Comparison of ENCODE assay signal across 8 mouse cellular contexts in genomic region chr2:26389154-26389690, GRCm38 (mm10). TPM values are rescaled to one million over a fixed set of nuclear protein-coding genes. Genes with fewer than 3 reads are reported as not detected.
DNase-seq lines count a peak whose midpoint lies in the region; ATAC-seq and TF ChIP-seq lines count a peak whose summit lies in the region.

TSS of gene Entr1 (minus strand) at chr2:26389316.
TSS of gene Pmpca (plus strand) at chr2:26389339.

- peak; percentile 68 for DNase-seq in 3T3-L1 (ENCODE audit: low read depth, low spot score)
- peak; percentile 88 for DNase-seq in adrenal gland, postnatal 25 days
- peak; percentile 91 for DNase-seq in embryonic facial prominence, embryonic 11.5 days (ENCODE audit: low spot score)
- DNase-seq in heart, adult 11 months: peak; percentile 99
- DNase-seq in kidney, adult 18-20 months: peak; percentile 85
- DNase-seq in spleen, adult 2 months (ENCODE audit: low read depth in 1 of 2, low spot score in 2 of 2): peak; percentile 56 to 78

- no peaks in the 10 kb centered on the region for H3K9me3 ChIP-seq in embryonic facial prominence, embryonic 11.5 days (replicated peaks; ENCODE audit: control insufficient read depth, low read length)
- no peaks in the 10 kb centered on the region for H3K9me3 ChIP-seq in limb, embryonic 13.5 days
- H3K9me3 ChIP-seq in midbrain, embryonic 15.5 days: no peaks in the 10 kb centered on the region

- H3K27me3 ChIP-seq in embryonic facial prominence, embryonic 11.5 days (ENCODE audit: control insufficient read depth, insufficient read depth, low read length): no peaks in the 10 kb centered on the region
- H3K27me3 ChIP-seq in limb, embryonic 13.5 days: no peaks in the 10 kb centered on the region
- no peaks in the 10 kb centered on the region for H3K27me3 ChIP-seq in midbrain, embryonic 15.5 days (replicated peaks)
- H3K27me3 ChIP-seq in spleen, adult 2 months (ENCODE audit: control insufficient read depth, insufficient read depth, low read length): no peaks in the 10 kb centered on the region

- 0% methylated on average over 53 of the region's 60 CpGs for WGBS in embryonic facial prominence, embryonic 11.5 days
- WGBS in limb, embryonic 13.5 days: 1% methylated on average over 50 of the region's 60 CpGs
- under 1% methylated on average over 60 of the region's 60 CpGs for WGBS in midbrain, embryonic 15.5 days
- WGBS in spleen, adult 2 months: 2% methylated on average over 60 of the region's 60 CpGs

- peak within 1 kb of the TSS; percentile 78 for H3K4me2 ChIP-seq in embryonic facial prominence, embryonic 11.5 days (ENCODE audit: low read depth, low read length)
- peak within 1 kb of the TSS; percentile 90 for H3K4me2 ChIP-seq in limb, embryonic 13.5 days (replicated peaks)
- H3K4me2 ChIP-seq in midbrain, embryonic 15.5 days: peak within 1 kb of the TSS; percentile 96

- peaks cover 9% of the 10 kb centered on the region for H3K36me3 ChIP-seq in embryonic facial prominence, embryonic 11.5 days (replicated peaks; ENCODE audit: control insufficient read depth, insufficient read depth, low read depth, low read length)
- peaks cover 76% of the 10 kb centered on the region for H3K36me3 ChIP-seq in limb, embryonic 13.5 days
- H3K36me3 ChIP-seq in midbrain, embryonic 15.5 days (replicated peaks): peaks cover 60% of the 10 kb centered on the region
- peaks cover 47% of the 10 kb centered on the region for H3K36me3 ChIP-seq in spleen, adult 2 months (ENCODE audit: control insufficient read depth, insufficient read depth, low read length)

- TF ChIP-seq POLR2A in spleen, adult 2 months (IDR thresholded peaks at IDR 0.05; ENCODE audit: low read depth, low read length): peak; percentile 77

- H3K4me3 ChIP-seq in embryonic facial prominence, embryonic 11.5 days (ENCODE audit: low read depth, low read length): peak within 1 kb of the TSS; percentile 94
- H3K4me3 ChIP-seq in limb, embryonic 13.5 days: peak within 1 kb of the TSS; percentile 94
- peak within 1 kb of the TSS; percentile 86 for H3K4me3 ChIP-seq in midbrain, embryonic 15.5 days
- H3K4me3 ChIP-seq in spleen, adult 2 months (ENCODE audit: extremely low read depth, insufficient read depth, insufficient read length): peak within 1 kb of the TSS; percentile 84

- H3K4me1 ChIP-seq in embryonic facial prominence, embryonic 11.5 days (ENCODE audit: control insufficient read depth, insufficient read depth, low read length): no peaks in the 10 kb centered on the region; the same call in 1 of the 2 replicates
- H3K4me1 ChIP-seq in limb, embryonic 13.5 days: peaks cover 19% of the 10 kb centered on the region
- peaks cover 23% of the 10 kb centered on the region for H3K4me1 ChIP-seq in midbrain, embryonic 15.5 days
- H3K4me1 ChIP-seq in spleen, adult 2 months (ENCODE audit: control insufficient read depth, insufficient read depth, insufficient read length): peaks cover 6% of the 10 kb centered on the region

- TF ChIP-seq CTCF in spleen, adult 2 months (IDR thresholded peaks at IDR 0.05; ENCODE audit: extremely low read depth, insufficient read depth, insufficient read length, insufficient replicate concordance): no peak

- peak; percentile 78 for ATAC-seq in embryonic facial prominence, embryonic 11.5 days (replicated peaks; ENCODE audit: insufficient number of reproducible peaks, low FRiP score, low TSS enrichment, low read depth)
- ATAC-seq in limb, embryonic 13.5 days (ENCODE audit: low FRiP score, low read depth): peak; percentile 89
- ATAC-seq in midbrain, embryonic 15.5 days (replicated peaks): peak; percentile 93

- H3K27ac ChIP-seq in embryonic facial prominence, embryonic 11.5 days (replicated peaks; ENCODE audit: low read depth, low read length): peak within 1 kb of the TSS; percentile 16; the same call in 1 of the 2 replicates
- peak within 1 kb of the TSS; percentile 69; the same call in 1 of the 2 replicates for H3K27ac ChIP-seq in limb, embryonic 13.5 days
- peak within 1 kb of the TSS; percentile 77 for H3K27ac ChIP-seq in midbrain, embryonic 15.5 days
- peak within 1 kb of the TSS; percentile 76 for H3K27ac ChIP-seq in spleen, adult 2 months (ENCODE audit: insufficient read depth, low read length)

- H3K9ac ChIP-seq in embryonic facial prominence, embryonic 11.5 days (replicated peaks; ENCODE audit: low read length): peak within 1 kb of the TSS; percentile 93
- peak within 1 kb of the TSS; percentile 96 for H3K9ac ChIP-seq in limb, embryonic 13.5 days
- H3K9ac ChIP-seq in midbrain, embryonic 15.5 days: peak within 1 kb of the TSS; percentile 90

RNA-seq across cellular contexts. Expression of gene Entr1, which starts in this region (rescaled TPM):
- total RNA-seq in adrenal gland, postnatal 25 days (2021): 106 and 110 TPM in 2 replicates
- polyA plus RNA-seq in embryonic facial prominence, embryonic 11.5 days (2014; fragmentation: Nextera tagmentation; extraction: Ambion mirVana): 130 and 132 TPM in 2 replicates
- polyA plus RNA-seq in limb, embryonic 13.5 days (2015; fragmentation: Nextera tagmentation; extraction: Ambion mirVana): 141 and 146 TPM in 2 replicates
- polyA plus RNA-seq in midbrain, embryonic 15.5 days (2015; fragmentation: Nextera tagmentation; extraction: Ambion mirVana): 175 and 181 TPM in 2 replicates
- polyA plus RNA-seq in spleen, adult 2 months (2012; rRNA removed): 60.1 and 70.5 TPM in 2 replicates

RNA-seq across cellular contexts. Expression of gene Pmpca, which starts in this region (rescaled TPM):
- total RNA-seq in adrenal gland, postnatal 25 days (2021): 117 and 151 TPM in 2 replicates
- 100 and 103 TPM in 2 replicates for polyA plus RNA-seq in embryonic facial prominence, embryonic 11.5 days (2014; fragmentation: Nextera tagmentation; extraction: Ambion mirVana)
- 97.3 and 101 TPM in 2 replicates for polyA plus RNA-seq in limb, embryonic 13.5 days (2015; fragmentation: Nextera tagmentation; extraction: Ambion mirVana)
- 92.1 and 97.6 TPM in 2 replicates for polyA plus RNA-seq in midbrain, embryonic 15.5 days (2015; fragmentation: Nextera tagmentation; extraction: Ambion mirVana)
- polyA plus RNA-seq in spleen, adult 2 months (2012; rRNA removed): 17.6 and 21.2 TPM in 2 replicates

Comparison
In these comparisons a context has a peak if more than half of its experiments do, and no peak if none do; other contexts are left out.
1. Peak in every context shown above with its lines: DNase-seq, ATAC-seq, H3K4me3 ChIP-seq and H3K27ac ChIP-seq.
2. H3K27ac ChIP-seq: peak in every context shown above with its lines; median percentile 77 in midbrain, embryonic 15.5 days; 76 in spleen, adult 2 months; 69 in limb, embryonic 13.5 days; 16 in embryonic facial prominence, embryonic 11.5 days.